Mouse (Mus musculus) c-Kit-positive CD71-negative TER-119-negative erythroid progenitor cells, embryonic 14.5 days (primary cell): ENCODE results near the gene B230219D22Rik.

ENCODE experiments used
- DNase-seq: peaks from one replicate; pipeline ENCODE4 v3.0.0-alpha.2; 2013; ENCODE audit warnings: low read depth

B230219D22Rik gene

GRCm38 (mm10) chr13:55727120-55727838, 34.4 kb downstream of the B230219D22Rik start, which contains the start of gene Pcbd2:
Gene Pcbd2, plus strand, starts transcription at chr13:55727368.
- peak; percentile 61 for DNase-seq

- DNase-seq = peak; percentile 71
Measured at GRCm38 (mm10) chr13:55727839-55728238, 34.9 kb downstream of the B230219D22Rik start.

- no peak for DNase-seq
Measured at GRCm38 (mm10) chr13:55730716-55731115, 37.8 kb downstream of the B230219D22Rik start.

GRCm38 (mm10) chr13:55732121-55732520, 39.2 kb downstream of the B230219D22Rik start:
- DNase-seq = no peak

- no peak for DNase-seq
Measured at GRCm38 (mm10) chr13:55733628-55734502, 40.9 kb downstream of the B230219D22Rik start.

- DNase-seq = no peak
Measured at GRCm38 (mm10) chr13:55737885-55738284, 45.0 kb downstream of the B230219D22Rik start.

- DNase-seq = no peak
Measured at GRCm38 (mm10) chr13:55742306-55742705, 49.4 kb downstream of the B230219D22Rik start.
